Mouse (Mus musculus) liver, embryonic 14.5 days (tissue): ENCODE results near the gene Kcnq5.

Source experiments
- CTCF ChIP-seq: IDR thresholded peaks from 2 replicates; pipeline ENCODE4 v1.5.1; 2016; ENCODE audit warnings: antibody characterized with exemption, low read depth, control low read depth
- EP300 ChIP-seq: IDR thresholded peaks from 2 replicates; pipeline ENCODE4 v1.6.1; 2016; ENCODE audit warnings: antibody characterized with exemption, low read depth

DNA sequence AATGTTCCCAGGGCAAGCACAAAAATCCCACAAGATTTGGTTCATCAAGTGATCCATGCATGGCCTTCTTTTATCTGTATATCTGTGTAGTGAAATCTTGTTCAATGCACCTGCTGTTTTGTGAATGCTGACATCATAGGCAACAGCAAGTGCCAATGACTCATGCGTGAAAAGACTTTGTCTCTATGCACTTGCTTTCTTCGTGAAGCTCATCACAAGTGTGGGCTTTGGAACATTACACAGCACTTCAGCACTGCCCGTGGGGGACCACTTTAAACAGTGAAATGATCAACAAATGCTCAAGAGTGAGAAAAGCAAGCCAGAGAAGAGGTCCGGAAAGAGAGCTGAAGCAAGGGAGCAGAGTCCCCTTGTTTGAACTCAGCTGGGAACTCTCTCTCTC is 345.1 kb downstream of the Kcnq5 start:
- TF ChIP-seq CTCF (no peak), EP300 (no peak)
